Mouse (Mus musculus) megakaryocyte, embryonic 14.5 days (primary cell): ENCODE measurements around the gene Cep135.

ENCODE experiments used
- FLI1 ChIP-seq: IDR thresholded peaks from 2 replicates; pipeline ENCODE4 v1.6.1; 2012; ENCODE audit warnings: low read length, inconsistent platforms, mixed read lengths
- GATA1 ChIP-seq: IDR thresholded peaks from 3 replicates; pipeline ENCODE4 v1.6.1; 2012; ENCODE audit warnings: mixed read lengths, low read length, inconsistent platforms, borderline replicate concordance

DNA sequence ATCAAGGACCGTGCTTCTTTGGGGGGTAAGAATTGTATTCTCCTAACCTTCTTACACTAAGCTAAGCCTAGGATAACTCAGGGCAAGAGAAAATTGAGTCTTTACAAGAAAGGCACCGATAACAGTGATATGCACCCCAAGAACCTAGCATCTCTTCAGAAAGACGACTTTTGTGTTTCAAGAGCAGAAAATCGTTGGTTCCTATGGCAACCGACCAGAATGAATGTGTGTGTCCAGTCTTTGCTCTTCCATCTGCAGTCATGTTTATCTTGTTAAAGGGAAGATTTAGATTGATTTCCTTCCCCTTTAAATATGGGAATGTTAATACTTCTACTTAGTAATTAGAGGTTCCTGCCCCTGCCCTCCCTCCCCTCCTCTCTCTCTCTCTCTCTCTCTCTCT is 95.0 kb downstream of the Cep135 start:
- TF ChIP-seq GATA1 (no peak), FLI1 (no peak)
